Mouse (Mus musculus): ENCODE results near the gene Mylpf. TPM values are rescaled to one million over a fixed set of nuclear protein-coding genes. Genes with fewer than 3 reads are reported as not detected.

Mylpf gene
- polyA plus RNA-seq (2012; rRNA removed) = 16.2 and 46.6 TPM in 2 replicates

DNA sequence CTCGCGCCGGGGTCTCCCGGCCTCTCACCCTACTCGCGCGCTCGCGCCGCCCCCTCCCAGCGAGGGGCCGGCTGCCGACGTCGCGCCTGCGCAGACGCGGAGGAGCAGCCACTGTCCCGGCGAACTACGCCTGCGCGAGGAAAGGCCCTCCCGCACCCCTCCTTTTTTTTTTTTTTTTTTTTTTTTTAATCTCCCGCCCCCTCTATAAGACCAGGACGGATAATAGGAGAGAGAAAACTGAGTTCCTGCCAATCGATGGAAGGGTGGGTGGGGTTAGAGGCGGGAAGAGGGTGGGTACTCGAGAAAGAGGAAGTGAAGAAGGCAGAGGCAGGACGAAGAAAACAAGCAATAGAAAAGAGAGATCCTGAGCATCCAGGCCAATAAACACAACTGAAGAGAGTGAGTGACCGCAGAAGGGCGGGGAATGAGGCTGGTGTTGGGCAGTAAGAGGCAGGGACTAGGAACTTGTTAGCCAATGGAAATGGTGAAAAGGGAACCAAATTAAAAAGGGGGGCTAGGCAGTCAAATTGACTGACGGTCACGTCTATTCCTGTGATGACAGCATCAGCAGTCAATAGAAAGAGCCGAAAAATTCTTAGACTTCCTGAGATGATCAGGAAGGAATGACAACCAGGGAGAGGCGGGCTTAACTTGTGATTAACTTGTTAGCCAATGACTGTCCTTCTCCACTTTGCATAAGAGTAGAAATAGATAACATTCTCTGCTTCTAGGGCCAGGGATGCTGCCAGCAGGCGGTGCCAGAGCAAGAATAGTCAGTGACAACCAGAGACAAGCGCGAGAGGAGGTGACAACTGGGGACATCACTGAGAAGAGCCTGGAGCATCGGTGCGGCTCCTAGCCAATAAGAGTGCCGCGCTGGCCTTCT lies at the start of gene Mylpf:
Gene Mylpf, plus strand, starts transcription at position 338 of the 886 bp plus-strand sequence.

DNA sequence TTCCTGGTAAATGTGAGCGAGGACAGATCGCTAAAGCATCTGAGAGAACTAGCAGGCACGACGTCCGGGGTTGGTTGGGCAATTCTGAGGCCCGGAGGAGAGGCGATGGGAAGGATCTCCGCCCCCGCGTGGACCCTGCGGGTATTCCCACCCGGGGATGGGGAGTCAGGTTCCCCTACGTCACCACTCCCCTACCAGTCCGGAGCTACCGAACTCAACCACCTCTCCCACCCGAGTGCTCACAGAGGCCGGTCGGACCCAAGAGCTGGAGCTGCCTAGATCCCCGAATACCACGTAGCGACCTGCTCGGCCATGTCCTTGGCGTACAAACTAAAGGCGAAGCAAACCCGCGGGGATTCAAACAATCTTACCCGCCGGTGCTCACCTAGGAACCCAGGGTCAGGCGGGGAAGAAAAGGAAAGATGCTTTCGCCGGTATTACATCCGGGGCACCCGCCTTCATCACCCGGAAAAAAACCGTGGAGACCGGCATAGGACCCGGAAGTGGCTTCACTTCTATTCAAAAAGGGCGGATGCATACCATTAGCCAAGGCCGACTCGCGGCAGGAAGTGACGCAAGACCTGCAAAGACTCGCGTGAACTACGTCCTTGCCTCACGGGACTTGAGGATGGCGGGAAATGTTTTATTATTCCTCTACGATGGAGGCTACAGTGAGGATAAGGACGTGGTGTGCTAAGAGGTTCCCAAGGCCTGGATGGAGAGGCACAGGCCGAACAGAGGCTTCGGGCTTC lies 13.0 kb upstream of the Mylpf start, which contains the start of gene Cd2bp2:
Gene Cd2bp2, minus strand, starts transcription at position 507 of the 752 bp plus-strand sequence.

DNA sequence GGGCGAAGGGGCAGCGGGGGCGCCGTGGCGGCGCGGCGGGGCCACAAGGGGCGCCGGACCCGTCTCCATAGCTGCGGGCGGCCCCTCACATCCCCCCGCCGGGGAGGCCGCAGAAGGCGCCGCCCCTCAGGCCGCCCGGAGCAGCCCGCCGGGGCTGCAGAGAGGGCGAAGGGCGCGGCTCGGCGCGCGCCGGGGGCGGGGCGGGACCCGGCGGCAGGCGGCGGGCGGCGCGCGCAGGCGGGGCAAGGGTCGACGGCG lies 466 bp upstream of the Mylpf start, which contains the start of gene Tbc1d10b:
Gene Tbc1d10b, minus strand, starts transcription at position 174 of the 258 bp plus-strand sequence.

DNA sequence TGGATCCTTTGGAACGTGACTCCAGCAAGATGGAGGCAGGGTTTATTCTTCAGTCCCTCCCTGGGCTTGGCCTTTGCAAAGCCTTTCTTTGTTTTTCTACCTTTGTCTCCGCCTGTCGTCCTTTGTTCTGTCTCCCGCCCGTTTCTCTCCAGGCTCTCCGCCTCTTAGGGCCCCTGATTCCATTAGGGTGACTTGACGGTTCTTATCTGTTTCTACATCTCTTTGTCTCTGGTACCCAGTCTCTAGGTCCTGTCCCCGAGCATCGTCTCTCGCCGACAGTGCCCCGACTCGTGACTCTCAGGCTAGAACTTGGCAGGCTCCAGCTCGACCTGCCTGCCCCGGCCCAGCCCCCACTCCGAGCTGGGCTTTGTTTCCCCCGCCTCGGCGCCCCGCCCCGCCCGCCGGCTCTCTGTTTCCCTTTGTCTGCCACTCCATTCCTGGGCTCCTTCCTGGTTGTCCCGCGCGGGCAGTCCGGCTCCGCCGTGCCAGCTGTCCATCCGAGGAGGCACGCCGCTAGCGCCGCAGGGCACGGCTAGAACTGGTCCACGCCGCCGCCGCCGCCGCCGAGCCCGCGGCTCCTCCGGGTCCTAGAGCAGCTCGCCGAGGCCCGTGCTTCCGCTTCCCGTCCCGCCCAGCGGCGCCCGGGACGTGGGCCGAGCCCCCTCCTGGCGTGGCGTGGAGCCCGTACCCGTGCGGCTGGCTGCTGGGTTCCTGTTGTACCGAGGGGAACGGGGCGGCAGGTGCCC lies 24.1 kb downstream of the Mylpf start, which contains the start of the genes Zfp553 and Sept1:
Gene Zfp553, plus strand, starts transcription at position 440 of the 746 bp plus-strand sequence.
Gene Sept1, minus strand, starts transcription at position 509 of the 746 bp plus-strand sequence.

GRCm38 (mm10) chr7:127243870-127244657 lies 35.4 kb downstream of the Mylpf start, which contains the start of gene Zfp771:
Gene Zfp771, plus strand, starts transcription at chr7:127244274.

GRCm38 (mm10) chr7:127260309-127261111 lies 51.8 kb downstream of the Mylpf start, which contains the start of gene Dctpp1:
Gene Dctpp1, minus strand, starts transcription at chr7:127260709.

Other genes starting within 250 kb of the Mylpf start
- gene Cdipt, start 233.0 kb upstream of the Mylpf start, polyA plus RNA-seq (2012; rRNA removed) = 29.7 and 37.0 TPM in 2 replicates
- gene Cdiptos, start 232.8 kb upstream of the Mylpf start, polyA plus RNA-seq (2012; rRNA removed) = 0.23 and 0.35 TPM in 2 replicates
- 4.0 and 4.7 TPM in 2 replicates for gene Mvp, start 194.3 kb upstream of the Mylpf start, polyA plus RNA-seq (2012; rRNA removed)
- 0.08 TPM in 1 of 2 replicates, not detected in the other for gene Pagr1b, start 192.4 kb upstream of the Mylpf start, polyA plus RNA-seq (2012; rRNA removed)
- gene Pagr1a, start 191.5 kb upstream of the Mylpf start, polyA plus RNA-seq (2012; rRNA removed) = 10.6 and 17.2 TPM in 2 replicates
- 12.4 and 21.2 TPM in 2 replicates for gene Gm42742, start 187.8 kb upstream of the Mylpf start, polyA plus RNA-seq (2012; rRNA removed)
- gene Prrt2, start 187.7 kb upstream of the Mylpf start, polyA plus RNA-seq (2012; rRNA removed) = 0.12 and 0.26 TPM in 2 replicates
- gene Maz, start 181.9 kb upstream of the Mylpf start, polyA plus RNA-seq (2012; rRNA removed) = 84.8 and 98.3 TPM in 2 replicates
- 58.9 and 63.9 TPM in 2 replicates for gene Kif22, start 166.4 kb upstream of the Mylpf start, polyA plus RNA-seq (2012; rRNA removed)
- gene Zg16, start 121.6 kb upstream of the Mylpf start, polyA plus RNA-seq (2012; rRNA removed) = 0.08 TPM in 1 of 2 replicates, not detected in the other
- 4.3 and 5.9 TPM in 2 replicates for gene AI467606, start 117.5 kb upstream of the Mylpf start, polyA plus RNA-seq (2012; rRNA removed)
- 32.4 and 37.2 TPM in 2 replicates for gene Qprt, start 86.7 kb upstream of the Mylpf start, polyA plus RNA-seq (2012; rRNA removed)
- gene Spn, start 71.1 kb upstream of the Mylpf start, polyA plus RNA-seq (2012; rRNA removed) = 9.5 and 11.2 TPM in 2 replicates
- 31.0 and 35.9 TPM in 2 replicates for gene Cd2bp2, start 12.8 kb upstream of the Mylpf start, polyA plus RNA-seq (2012; rRNA removed)
- 13.4 and 15.2 TPM in 2 replicates for gene Tbc1d10b, start 422 bp upstream of the Mylpf start, polyA plus RNA-seq (2012; rRNA removed)
- 3.4 and 3.5 TPM in 2 replicates for gene Zfp553, start 24.2 kb downstream of the Mylpf start, polyA plus RNA-seq (2012; rRNA removed)
- 15.1 and 15.2 TPM in 2 replicates for gene Sept1, start 24.2 kb downstream of the Mylpf start, polyA plus RNA-seq (2012; rRNA removed)
- 19.1 and 19.2 TPM in 2 replicates for gene Zfp771, start 35.4 kb downstream of the Mylpf start, polyA plus RNA-seq (2012; rRNA removed)
- gene Dctpp1, start 51.8 kb downstream of the Mylpf start, polyA plus RNA-seq (2012; rRNA removed) = 56.0 and 63.0 TPM in 2 replicates
- gene Sephs2, start 65.2 kb downstream of the Mylpf start, polyA plus RNA-seq (2012; rRNA removed) = 42.7 and 50.6 TPM in 2 replicates
- gene Itgal, start 87.4 kb downstream of the Mylpf start, polyA plus RNA-seq (2012; rRNA removed) = 5.5 and 7.7 TPM in 2 replicates
- gene Zfp768, start 136.7 kb downstream of the Mylpf start, polyA plus RNA-seq (2012; rRNA removed) = 3.8 and 4.1 TPM in 2 replicates
- gene Zfp747, start 167.2 kb downstream of the Mylpf start, polyA plus RNA-seq (2012; rRNA removed) = 1.4 and 1.5 TPM in 2 replicates
- gene 9130019O22Rik, start 178.3 kb downstream of the Mylpf start, polyA plus RNA-seq (2012; rRNA removed) = 0.59 and 0.69 TPM in 2 replicates
- gene E430018J23Rik, start 184.7 kb downstream of the Mylpf start, polyA plus RNA-seq (2012; rRNA removed) = 1.1 and 1.3 TPM in 2 replicates
- gene Zfp764, start 197.9 kb downstream of the Mylpf start, polyA plus RNA-seq (2012; rRNA removed) = 1.1 and 1.2 TPM in 2 replicates
- 5.8 and 6.8 TPM in 2 replicates for gene Zfp688, start 213.2 kb downstream of the Mylpf start, polyA plus RNA-seq (2012; rRNA removed)
- gene Zfp689, start 240.3 kb downstream of the Mylpf start, polyA plus RNA-seq (2012; rRNA removed) = 1.4 and 1.7 TPM in 2 replicates

All from liver, embryonic 14 days (tissue).